Mouse (Mus musculus) hindbrain, embryonic 10.5 days (tissue): ENCODE measurements at regions not wholly inside any gene's neighbourhood (a gene's known extent, or its start where the extent isn't known, plus 50 kb on each side); places are given as distances from the start of the nearest gene placed in this dataset.
"Not testable (repeated sequence)": the region's sequence is repeated elsewhere in the genome, so short reads cannot be mapped to it uniquely, and the experiment has no call there.

Experiments
- DNase-seq: peaks from one replicate; pipeline ENCODE4 v3.0.0-alpha.2; 2017; ENCODE audit warnings: low spot score
- H3K27ac ChIP-seq: fragments of 300-500 bp; sonication (generic); 2 replicates; pipeline ENCODE4 v1.5.1; 2016; ENCODE audit warnings: mild to moderate bottlenecking, moderate library complexity
- H3K27me3 ChIP-seq: fragments of 300-500 bp; sonication (generic); 2 replicates; pipeline ENCODE4 v1.6.1; 2016; ENCODE audit warnings: mild to moderate bottlenecking; ENCODE audit not compliant: poor library complexity, insufficient read depth, severe bottlenecking
- H3K36me3 ChIP-seq: fragments of 300-500 bp; sonication (generic); 2 replicates; pipeline ENCODE4 v1.6.1; 2016; ENCODE audit warnings: mild to moderate bottlenecking, moderate library complexity
- H3K4me1 ChIP-seq: fragments of 300-500 bp; sonication (generic); replicated peaks from 2 replicates; pipeline ENCODE4 v1.6.1; 2016; ENCODE audit warnings: mild to moderate bottlenecking
- H3K4me3 ChIP-seq: fragments of 300-500 bp; sonication (generic); 2 replicates; pipeline ENCODE4 v1.5.1; 2016; ENCODE audit warnings: mild to moderate bottlenecking, moderate library complexity
- H3K9me3 ChIP-seq: fragments of 300-500 bp; sonication (generic); 2 replicates; pipeline ENCODE4 v1.6.1; 2016; ENCODE audit warnings: mild to moderate bottlenecking, moderate library complexity
- WGBS: fragments of 180-500 bp; shearing (Covaris S2); methylation state at CpG from one replicate; pipeline ENCODE4 v1.1.7; 2016; 5-methylcytosine and 5-hydroxymethylcytosine counted together

GRCm38 (mm10) chr1:184171601-184172000 lies 137.5 kb upstream of the 1700056E22Rik start:
- no peak overlapping the region for H3K4me3 ChIP-seq
- DNase-seq: no peak
- no peaks in the 10 kb centered on the region for H3K4me1 ChIP-seq
- H3K27me3 ChIP-seq: no peaks in the 10 kb centered on the region
- H3K36me3 ChIP-seq: no peaks in the 10 kb centered on the region
- WGBS: 81% methylated on average over 7 of the region's 7 CpGs
- no peak overlapping the region for H3K27ac ChIP-seq
- H3K9me3 ChIP-seq: no peaks in the 10 kb centered on the region

GRCm38 (mm10) chr1:184170926-184171325 lies 136.8 kb upstream of the 1700056E22Rik start:
- Histone ChIP-seq H3K4me1 (no peaks in the 10 kb centered on the region), H3K4me3 (no peak overlapping the region), H3K36me3 (no peaks in the 10 kb centered on the region), H3K27ac (no peak overlapping the region), H3K27me3 (no peaks in the 10 kb centered on the region), H3K9me3 (no peaks in the 10 kb centered on the region)
- 80% methylated on average over 3 of the region's 3 CpGs for WGBS
- DNase-seq: no peak

- no peak overlapping the region for H3K27ac ChIP-seq
- no peaks in the 10 kb centered on the region for H3K9me3 ChIP-seq
- H3K27me3 ChIP-seq: no peaks in the 10 kb centered on the region
- no peak for DNase-seq
- H3K4me3 ChIP-seq: no peak overlapping the region
- no peaks in the 10 kb centered on the region for H3K4me1 ChIP-seq
- WGBS: 50% methylated on average over 1 of the region's 1 CpGs
- H3K36me3 ChIP-seq: no peaks in the 10 kb centered on the region
Observed at GRCm38 (mm10) chr1:184169967-184170366, 135.9 kb upstream of the 1700056E22Rik start.

- Histone ChIP-seq H3K4me3 (no peak overlapping the region), H3K36me3 (no peaks in the 10 kb centered on the region), H3K27ac (no peak overlapping the region), H3K27me3 (no peaks in the 10 kb centered on the region), H3K4me1 (no peaks in the 10 kb centered on the region), H3K9me3 (no peaks in the 10 kb centered on the region)
- WGBS: 79% methylated on average over 7 of the region's 7 CpGs
- DNase-seq: no peak
Observed at GRCm38 (mm10) chr1:184169034-184169783, 135.1 kb upstream of the 1700056E22Rik start.

GRCm38 (mm10) chr1:184166951-184167350 lies 132.8 kb upstream of the 1700056E22Rik start:
- Histone ChIP-seq H3K27me3 (no peaks in the 10 kb centered on the region), H3K4me3 (no peak overlapping the region), H3K4me1 (no peaks in the 10 kb centered on the region), H3K9me3 (no peaks in the 10 kb centered on the region), H3K36me3 (no peaks in the 10 kb centered on the region), H3K27ac (no peak overlapping the region)
- 76% methylated on average over 2 of the region's 2 CpGs for WGBS
- DNase-seq: no peak

- not testable (repeated sequence) for DNase-seq, H3K27ac ChIP-seq, H3K27me3 ChIP-seq, H3K36me3 ChIP-seq, H3K9me3 ChIP-seq, H3K4me1 ChIP-seq, H3K4me3 ChIP-seq
- 88% methylated on average over 2 of the region's 2 CpGs for WGBS
Observed at GRCm38 (mm10) chr1:184162526-184162925, 128.4 kb upstream of the 1700056E22Rik start.

GRCm38 (mm10) chr1:184147713-184148112 lies 113.6 kb upstream of the 1700056E22Rik start:
- Histone ChIP-seq H3K4me1 (no peaks in the 10 kb centered on the region), H3K27me3 (no peaks in the 10 kb centered on the region), H3K9me3 (no peaks in the 10 kb centered on the region), H3K36me3 (no peaks in the 10 kb centered on the region), H3K27ac (no peak overlapping the region), H3K4me3 (no peak overlapping the region)
- DNase-seq: no peak
- WGBS: no CpG with 5 or more reads among the region's 1 CpGs

GRCm38 (mm10) chr1:184142974-184143373 lies 108.9 kb upstream of the 1700056E22Rik start:
- no peak for DNase-seq
- no peak overlapping the region for H3K4me3 ChIP-seq
- 65% methylated on average over 2 of the region's 2 CpGs for WGBS

GRCm38 (mm10) chr1:184140486-184140885 lies 106.4 kb upstream of the 1700056E22Rik start:
- 94% methylated on average over 5 of the region's 5 CpGs for WGBS
- no peak for DNase-seq
- Histone ChIP-seq H3K9me3 (no peaks in the 10 kb centered on the region), H3K4me3 (no peak overlapping the region), H3K27ac (no peak overlapping the region), H3K27me3 (no peaks in the 10 kb centered on the region), H3K4me1 (no peaks in the 10 kb centered on the region), H3K36me3 (no peaks in the 10 kb centered on the region)

More at GRCm38 (mm10) chr1:184142974-184143373, 108.9 kb upstream of the 1700056E22Rik start:
- no peaks in the 10 kb centered on the region for H3K9me3 ChIP-seq
- H3K27me3 ChIP-seq: no peaks in the 10 kb centered on the region
- H3K36me3 ChIP-seq: no peaks in the 10 kb centered on the region
- no peaks in the 10 kb centered on the region for H3K4me1 ChIP-seq
- no peak overlapping the region for H3K27ac ChIP-seq

GRCm38 (mm10) chr1:184140082-184140481 lies 106.0 kb upstream of the 1700056E22Rik start:
- H3K4me3 ChIP-seq: no peak overlapping the region
- no peaks in the 10 kb centered on the region for H3K27me3 ChIP-seq
- no peak overlapping the region for H3K27ac ChIP-seq
- H3K4me1 ChIP-seq: no peaks in the 10 kb centered on the region
- WGBS: 75% methylated on average over 4 of the region's 4 CpGs
- no peaks in the 10 kb centered on the region for H3K36me3 ChIP-seq
- no peaks in the 10 kb centered on the region for H3K9me3 ChIP-seq
- DNase-seq: no peak

- no peak overlapping the region for H3K4me3 ChIP-seq
- 91% methylated on average over 3 of the region's 3 CpGs for WGBS
- no peaks in the 10 kb centered on the region for H3K4me1 ChIP-seq
- no peaks in the 10 kb centered on the region for H3K27me3 ChIP-seq
- DNase-seq: no peak
- no peaks in the 10 kb centered on the region for H3K9me3 ChIP-seq
- H3K36me3 ChIP-seq: no peaks in the 10 kb centered on the region
- H3K27ac ChIP-seq: no peak overlapping the region
Observed at GRCm38 (mm10) chr1:184138661-184139060, 104.6 kb upstream of the 1700056E22Rik start.

- no peak overlapping the region for H3K4me3 ChIP-seq
- no peaks in the 10 kb centered on the region for H3K27me3 ChIP-seq
- no peaks in the 10 kb centered on the region for H3K9me3 ChIP-seq
- 81% methylated on average over 4 of the region's 4 CpGs for WGBS
- no peak for DNase-seq
- no peaks in the 10 kb centered on the region for H3K4me1 ChIP-seq
- H3K27ac ChIP-seq: no peak overlapping the region
- H3K36me3 ChIP-seq: no peaks in the 10 kb centered on the region
Observed at GRCm38 (mm10) chr1:184130897-184131296, 96.8 kb upstream of the 1700056E22Rik start.

- no peaks in the 10 kb centered on the region for H3K36me3 ChIP-seq
- DNase-seq: no peak
- no peaks in the 10 kb centered on the region for H3K27me3 ChIP-seq
- H3K9me3 ChIP-seq: no peaks in the 10 kb centered on the region
- no peak overlapping the region for H3K27ac ChIP-seq
- WGBS: 87% methylated on average over 4 of the region's 4 CpGs
- no peaks in the 10 kb centered on the region for H3K4me1 ChIP-seq
- H3K4me3 ChIP-seq: no peak overlapping the region
Observed at GRCm38 (mm10) chr1:184127321-184127720, 93.2 kb upstream of the 1700056E22Rik start.

- Histone ChIP-seq H3K9me3 (no peaks in the 10 kb centered on the region), H3K27me3 (no peaks in the 10 kb centered on the region), H3K4me1 (no peaks in the 10 kb centered on the region), H3K27ac (no peak overlapping the region), H3K36me3 (no peaks in the 10 kb centered on the region), H3K4me3 (no peak overlapping the region)
- DNase-seq: no peak
- 86% methylated on average over 3 of the region's 3 CpGs for WGBS
Observed at GRCm38 (mm10) chr1:184126909-184127308, 92.8 kb upstream of the 1700056E22Rik start.
